Mouse (Mus musculus): Measurements from ENCODE around the gene Vps36.

GRCm38 (mm10) chr8:22247956-22248355, 55.3 kb downstream of the Vps36 start:
- TF ChIP-seq CTCF (IDR thresholded peaks at IDR 0.05; ENCODE audit: low read depth) (no peak), EP300 (IDR thresholded peaks at IDR 0.05; ENCODE audit: low read depth) (no peak)

Data from liver, embryonic 14.5 days (tissue).